Mouse (Mus musculus) testis, postnatal 14 days (tissue): ENCODE data around the gene Tlr2.
A peak's percentile ranks its signal among the peaks of the same experiment; 100 is the strongest.

Experiments
- DNase-seq: peaks from one replicate; pipeline ENCODE4 v3.0.0; 2021; ENCODE audit warnings: low spot score

The Tlr2 gene

DNA sequence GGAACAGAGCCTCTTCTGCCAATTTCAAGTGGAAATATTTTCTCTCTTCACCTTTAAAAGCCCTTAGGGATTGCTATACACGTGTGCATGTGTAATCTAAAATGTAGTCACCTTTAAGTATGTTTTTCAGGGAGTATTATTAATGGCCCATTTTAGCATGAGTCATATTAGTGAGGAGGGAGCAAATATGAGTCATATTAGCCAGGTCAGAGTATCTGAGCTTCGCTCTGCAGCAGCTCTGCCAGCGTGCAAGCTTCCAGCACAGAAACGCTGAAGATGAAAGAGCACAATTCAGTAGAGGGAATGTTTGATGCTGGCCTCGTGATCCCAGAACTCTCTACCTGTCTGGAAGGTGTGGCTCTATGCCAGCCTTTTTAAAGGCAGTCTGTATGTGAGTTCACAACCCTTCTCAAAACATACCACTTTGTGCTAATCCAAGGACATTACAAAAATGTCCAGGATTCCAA is 13.4 kb downstream of the Tlr2 start:
- no peak for DNase-seq

DNA sequence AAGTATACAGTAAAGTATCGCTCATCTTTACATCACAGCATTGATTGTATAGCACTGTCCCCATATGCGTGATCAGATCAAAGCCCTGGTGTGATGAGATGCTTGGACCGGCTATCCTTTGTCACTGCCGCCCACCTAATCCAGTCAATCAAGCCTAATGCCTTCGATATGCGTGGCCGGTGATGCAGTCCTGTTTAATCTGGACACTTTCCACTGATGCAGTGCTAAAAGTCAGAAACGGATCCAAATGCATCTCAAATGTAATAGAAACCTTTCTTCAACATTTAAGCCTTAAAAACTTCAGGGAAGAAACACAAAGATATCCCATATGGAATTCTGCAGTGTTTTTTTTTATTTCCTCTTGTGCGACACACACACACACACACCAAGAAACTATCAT is 13.9 kb downstream of the Tlr2 start:
- DNase-seq: no peak

DNA sequence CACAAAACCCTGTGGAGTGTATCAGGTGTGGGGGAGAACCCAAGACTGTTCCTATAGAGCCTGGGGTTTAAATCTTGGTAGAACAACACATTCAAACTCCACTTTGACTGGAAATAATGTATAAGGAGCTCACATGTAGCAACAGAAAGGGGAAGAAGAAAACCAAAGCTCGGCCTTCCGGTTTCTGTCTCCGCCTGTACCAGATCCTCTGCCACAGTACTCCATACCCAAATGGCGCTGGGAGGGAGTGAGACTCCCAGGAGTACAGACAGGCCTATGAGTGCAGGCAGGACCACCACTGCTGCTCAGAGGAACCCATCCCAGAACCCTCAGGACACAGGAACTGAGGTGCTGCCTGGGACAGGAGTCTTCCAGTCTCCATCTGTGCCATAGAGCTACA is 17.8 kb downstream of the Tlr2 start:
- DNase-seq: no peak

DNA sequence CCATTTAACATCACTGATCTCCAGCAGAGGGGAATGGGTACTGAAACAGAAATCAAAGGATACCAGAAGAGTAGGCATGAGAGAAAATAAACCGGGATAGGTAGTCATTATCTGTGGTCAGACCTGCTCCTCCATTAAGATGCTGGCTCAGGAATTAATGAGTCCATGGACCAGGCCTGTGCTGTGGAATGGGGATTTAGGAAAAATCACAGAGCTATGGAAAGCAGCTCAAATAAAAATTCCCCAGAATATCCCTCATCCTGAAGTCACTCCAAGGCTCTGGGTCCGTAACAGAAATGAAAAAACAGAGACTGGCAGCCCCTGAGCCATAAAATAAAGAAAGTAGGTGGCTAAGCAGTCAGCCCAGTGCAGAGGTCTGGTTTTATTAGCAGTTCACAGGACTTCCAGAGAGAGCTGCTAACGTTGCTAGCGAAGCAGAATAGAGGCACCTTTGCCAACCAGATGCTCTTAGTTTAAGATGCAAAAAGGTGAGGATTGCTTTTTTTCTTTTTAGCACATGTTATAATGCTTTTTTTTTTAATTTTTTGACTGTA is 25.1 kb downstream of the Tlr2 start:
- DNase-seq: no peak

DNA sequence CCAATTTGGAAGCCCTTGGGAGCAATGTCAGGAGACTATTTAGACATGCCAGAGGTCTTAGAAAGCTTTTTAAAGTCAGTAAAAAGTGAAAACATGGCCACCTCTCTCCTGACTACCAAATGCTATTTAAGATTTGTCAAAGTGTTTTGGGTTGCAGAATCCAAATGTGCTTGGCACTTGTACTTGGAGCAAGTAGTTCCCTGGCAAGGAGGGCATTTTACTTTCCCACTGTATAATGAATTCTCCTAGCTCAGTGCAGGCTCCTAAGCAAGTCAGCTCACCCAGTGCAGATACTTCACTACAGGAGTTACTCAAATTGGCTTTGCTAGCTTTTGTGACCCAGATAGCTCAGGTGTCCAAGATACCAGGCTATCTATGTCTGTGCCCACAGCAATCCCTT is 28.7 kb downstream of the Tlr2 start:
- no peak for DNase-seq

DNA sequence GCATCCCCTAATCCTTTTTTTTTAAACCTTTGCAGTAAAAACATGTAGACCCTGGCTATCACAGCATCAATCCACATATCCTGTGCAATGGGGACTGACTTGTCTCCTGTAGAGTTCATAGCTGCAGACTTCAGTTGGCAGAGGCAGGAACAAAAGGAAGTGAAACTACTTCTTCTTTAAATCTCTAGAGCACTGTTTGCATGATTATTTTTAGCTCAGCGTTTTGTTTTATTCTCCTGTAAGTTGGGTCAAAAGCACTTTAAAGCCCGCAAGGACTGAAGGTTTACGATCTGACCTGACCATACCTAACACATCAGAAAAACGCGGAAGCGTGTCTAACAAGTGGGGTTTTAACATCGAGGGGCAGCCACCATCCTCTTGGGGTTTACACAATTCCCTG is 29.6 kb downstream of the Tlr2 start:
- no peak for DNase-seq

DNA sequence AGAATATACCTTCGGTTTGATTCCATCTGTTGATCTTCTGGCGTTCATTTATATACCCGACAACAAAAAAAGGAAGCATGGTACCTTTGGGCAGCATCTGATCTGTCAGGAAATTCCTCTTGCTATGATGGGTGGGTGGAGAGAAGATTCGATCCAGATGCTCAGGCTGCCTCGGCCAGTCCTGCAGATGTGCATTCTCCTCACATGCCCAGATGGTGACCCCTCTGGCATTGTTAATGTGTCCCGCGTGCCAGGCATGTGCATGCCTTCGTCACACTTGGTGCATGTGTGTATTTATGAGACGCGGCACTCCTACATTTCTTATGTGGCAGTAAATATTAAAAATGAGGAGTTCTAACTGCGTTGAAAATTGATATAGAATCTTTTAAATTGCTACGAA is 33.1 kb downstream of the Tlr2 start:
- DNase-seq: no peak

DNA sequence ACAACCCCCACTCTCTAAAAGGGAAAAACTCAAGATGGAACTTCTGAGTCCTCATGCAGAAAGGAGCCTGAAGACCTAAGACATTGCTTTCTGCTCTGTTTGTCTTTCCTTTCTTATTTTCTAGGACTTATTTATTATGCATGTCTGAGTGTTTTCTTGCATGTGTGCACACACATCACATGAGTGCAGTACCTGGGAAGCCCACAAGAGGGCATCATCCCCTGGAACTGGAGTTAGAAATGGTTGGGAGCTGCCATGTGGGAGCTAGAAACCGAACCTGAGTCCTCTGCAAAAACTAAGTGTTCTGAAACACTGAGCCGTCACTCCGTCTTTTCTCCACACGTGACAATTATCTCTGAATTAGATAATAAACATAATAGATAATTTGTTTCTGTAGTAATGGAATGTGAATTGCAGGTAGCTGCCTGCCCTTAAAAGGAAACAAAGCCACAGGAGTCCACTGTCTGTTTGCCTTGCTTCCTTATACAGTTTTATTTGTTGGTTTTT is 39.9 kb downstream of the Tlr2 start:
- no peak for DNase-seq

DNA sequence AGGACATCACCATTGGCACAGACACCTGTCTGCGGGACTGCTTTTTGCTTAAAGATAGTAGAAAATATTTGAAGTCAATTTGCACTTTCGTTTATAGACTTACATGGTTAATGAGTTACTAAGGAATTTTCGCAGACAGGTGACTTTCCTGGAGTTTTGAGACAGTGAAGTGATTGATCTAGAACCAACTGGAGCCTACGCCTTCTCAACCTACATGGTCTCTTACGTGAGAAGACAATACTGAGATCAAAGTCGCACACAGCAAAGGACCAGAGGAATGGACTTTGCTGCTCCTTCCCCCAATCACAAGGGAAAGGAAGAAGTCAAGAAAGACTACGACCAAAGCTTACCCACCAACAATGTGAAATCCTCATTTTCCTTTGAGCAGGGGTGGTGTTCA is 42.1 kb downstream of the Tlr2 start:
- DNase-seq: no peak

DNA sequence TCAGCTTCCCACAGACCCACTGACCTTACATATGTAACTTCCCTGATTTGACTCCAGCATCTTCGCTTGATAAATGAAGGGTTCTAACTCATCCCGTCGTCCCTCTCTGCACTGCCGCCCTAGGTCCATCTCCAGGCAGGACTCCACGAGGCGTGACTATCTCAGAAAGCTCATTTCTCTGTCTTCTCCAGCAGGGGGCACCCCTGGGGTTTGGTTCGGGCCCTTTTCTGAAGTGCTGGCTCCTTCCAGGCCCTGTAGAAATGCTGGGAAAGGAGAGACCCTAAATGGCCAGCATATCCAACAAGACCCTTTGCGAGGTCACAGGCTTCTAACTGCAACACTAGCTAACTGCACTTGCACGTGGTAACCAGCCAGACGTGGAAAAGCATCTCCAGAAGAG is 43.7 kb downstream of the Tlr2 start:
- peak; percentile 22 for DNase-seq

DNA sequence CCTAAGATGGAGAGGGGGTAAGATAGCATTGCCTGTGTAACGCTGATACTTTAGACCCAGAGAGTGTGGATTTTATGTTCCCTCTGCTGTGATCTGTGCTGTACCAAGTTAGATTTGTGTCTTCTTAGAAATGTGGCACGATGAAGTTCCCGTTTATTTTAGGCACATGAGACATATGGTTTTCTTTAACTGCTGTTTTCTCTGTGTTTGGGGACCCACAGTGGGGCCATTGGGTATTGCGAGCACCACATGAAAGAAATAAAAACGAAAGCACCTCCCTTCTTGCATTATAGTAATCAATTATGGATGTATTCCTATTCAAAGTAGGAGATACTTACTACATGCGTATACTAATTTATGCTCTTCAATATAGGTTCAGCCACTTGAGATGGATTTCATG is 44.5 kb downstream of the Tlr2 start:
- DNase-seq: no peak

DNA sequence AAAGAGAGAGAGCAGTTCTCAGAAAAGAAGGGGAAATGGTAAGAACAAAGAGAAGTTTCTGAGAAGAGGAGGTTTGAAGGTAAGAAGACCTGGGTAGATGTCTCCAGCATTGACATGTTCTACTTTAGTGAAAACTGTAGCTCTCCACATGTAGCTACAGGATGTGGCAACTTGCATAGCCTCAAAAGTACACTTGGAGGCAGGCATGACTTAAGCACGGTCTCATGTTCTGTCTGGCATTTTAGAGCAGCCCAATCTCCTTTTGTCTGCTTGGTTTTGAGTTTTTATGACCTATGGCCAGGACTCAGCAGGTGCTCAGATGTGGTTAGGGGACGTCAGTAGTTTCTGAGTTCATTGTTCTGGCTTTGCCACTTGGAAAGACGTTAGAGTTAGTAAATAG is 50.1 kb downstream of the Tlr2 start:
- no peak for DNase-seq

DNA sequence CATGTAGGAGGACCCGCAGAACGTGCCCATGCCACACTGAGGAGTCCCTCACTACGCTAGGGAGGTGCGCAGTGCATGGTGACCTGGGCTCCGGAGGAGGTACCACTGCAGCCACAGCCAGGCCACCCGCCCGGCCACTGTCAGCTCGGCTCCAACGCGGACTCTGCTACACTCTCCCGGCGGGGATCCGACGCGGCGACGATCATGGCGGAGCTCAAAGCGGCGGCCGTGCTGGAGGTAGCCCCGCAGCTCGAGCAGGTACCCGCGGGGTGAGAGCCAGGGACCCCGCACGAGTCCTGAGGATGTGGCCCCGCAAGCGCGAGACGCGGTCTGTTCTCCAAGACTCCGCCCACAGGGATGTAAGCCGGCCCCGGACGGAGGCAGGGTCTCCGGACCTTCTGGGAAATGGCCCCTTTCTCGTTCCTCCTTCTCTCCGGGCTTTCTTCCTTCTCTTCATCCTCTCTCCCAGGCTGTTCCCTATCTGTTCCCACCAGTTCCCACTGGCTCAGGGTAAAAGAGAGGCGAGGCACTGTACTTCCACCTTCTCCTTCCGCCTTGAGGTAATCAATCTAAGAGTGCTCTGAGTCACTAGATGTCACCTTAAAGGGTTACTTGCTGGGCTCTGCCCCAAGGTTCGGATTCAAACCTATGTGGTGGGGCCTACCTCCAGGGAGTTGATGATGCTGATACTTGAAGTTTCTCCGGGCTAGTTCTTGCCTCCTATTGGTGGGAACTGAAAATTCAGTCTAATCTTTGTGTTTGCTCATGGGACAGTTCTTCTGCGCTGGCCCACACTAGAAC is 51.7 kb downstream of the Tlr2 start:
- no peak for DNase-seq

DNA sequence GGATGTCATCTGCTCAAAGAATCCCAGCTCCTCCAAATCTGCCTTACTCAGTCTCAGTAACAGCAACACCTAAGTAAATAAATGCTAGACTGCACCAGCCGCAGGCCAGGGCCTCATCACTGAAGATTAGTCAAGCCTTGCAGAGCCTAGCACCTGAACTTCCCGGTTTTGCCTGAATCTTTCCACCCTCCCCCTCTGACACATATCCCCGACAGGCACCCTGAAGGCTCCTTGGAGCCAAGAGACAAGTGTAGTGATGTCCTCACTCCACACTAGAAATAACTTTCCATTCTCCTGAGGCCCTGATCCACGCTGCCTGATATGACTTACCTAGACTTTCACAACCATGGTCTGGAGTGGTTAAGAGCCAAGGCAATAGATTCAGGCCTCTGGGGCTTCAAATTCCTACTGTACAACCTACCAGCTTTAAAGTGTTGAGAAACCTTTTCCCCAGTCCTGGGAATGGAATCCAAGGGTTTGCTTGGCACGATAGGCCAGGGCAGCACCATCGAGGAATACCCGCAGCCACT is 53.7 kb downstream of the Tlr2 start:
- no peak for DNase-seq

DNA sequence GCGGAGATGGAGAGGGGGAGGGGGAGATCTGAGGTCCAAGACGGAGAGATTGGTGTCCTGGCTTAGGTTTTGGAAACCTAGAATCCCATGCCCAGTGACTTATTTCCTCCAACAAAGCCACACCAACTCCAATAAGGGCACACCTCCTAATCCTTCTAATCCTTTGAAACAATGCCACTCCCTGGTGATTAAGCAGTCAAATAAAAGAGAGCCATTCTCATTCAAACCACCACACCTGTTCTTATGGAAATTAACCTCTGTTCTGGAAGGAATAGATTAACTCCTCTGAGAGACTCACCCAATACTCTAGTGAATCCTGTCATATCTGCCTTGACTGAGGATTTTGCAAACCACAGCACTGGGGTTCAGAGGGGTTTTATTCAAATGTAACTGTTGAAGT is 54.5 kb downstream of the Tlr2 start:
- no peak for DNase-seq
